Mouse (Mus musculus) CH12.LX (cell line): ENCODE results near the gene Ikzf3.

Source experiments
- CTCF ChIP-seq, 2 experiments: IDR thresholded peaks in 1 of 2; conservative IDR thresholded peaks in 1 of 2; 2 replicates each; pipeline ENCODE4 v1.5.1; 2011 to 2012; ENCODE audit warnings: low read depth in 2 of 2, low read length in 2 of 2, improper control_type of control experiment in 1 of 2, inconsistent platforms in 1 of 2, mild to moderate bottlenecking in 1 of 2, moderate library complexity in 1 of 2
- HCFC1 ChIP-seq: IDR thresholded peaks from 2 replicates; pipeline ENCODE4 v1.6.1; 2012; ENCODE audit warnings: low read depth, mild to moderate bottlenecking, inconsistent platforms, low read length, improper control_type of control experiment
- IRF4 ChIP-seq: IDR thresholded peaks from 2 replicates; pipeline ENCODE4 v1.6.1; 2014; ENCODE audit warnings: low read depth, mild to moderate bottlenecking, inconsistent platforms, low read length, improper control_type of control experiment
- MEF2A ChIP-seq: IDR thresholded peaks from 2 replicates; pipeline ENCODE4 v1.6.1; 2014; ENCODE audit warnings: low read depth, mild to moderate bottlenecking, inconsistent platforms, low read length, improper control_type of control experiment, borderline replicate concordance
- ZNF384 ChIP-seq: IDR thresholded peaks from 2 replicates; pipeline ENCODE4 v1.6.1; 2012; ENCODE audit warnings: low read depth, low read length, improper control_type of control experiment, inconsistent platforms

GRCm38 (mm10) chr11:98459860-98460259 is 86.0 kb downstream of the Ikzf3 start:
- TF ChIP-seq IRF4 (no peak), CTCF (conservative IDR thresholded peaks at IDR 0.05 in 1 of 2, IDR thresholded peaks at IDR 0.05 in 1 of 2; ENCODE audit: low read depth in 2 of 2, low read length in 2 of 2) (no peak), HCFC1 (no peak), MEF2A (0 out of 2 replicates have a peak, but pooled peaks have one; percentile 5), ZNF384 (no peak)
